Mouse (Mus musculus) forebrain, embryonic 13.5 days (tissue): ENCODE measurements around the gene Dennd4c. TPM values are rescaled to one million over a fixed set of nuclear protein-coding genes. Genes with fewer than 3 reads are reported as not detected.

ENCODE experiments used
- ATAC-seq: fragments of 200-750 bp; cut with Nextera tagmentation; 2 replicates; pipeline ENCODE4 v1.8.0; 2017
- H3K27ac ChIP-seq: fragments of 300-500 bp; sonication (generic); 2 replicates; pipeline ENCODE4 v1.5.1; 2015; ENCODE audit warnings: inconsistent platforms, mild to moderate bottlenecking, moderate library complexity
- H3K27me3 ChIP-seq: fragments of 300-500 bp; sonication (generic); 2 replicates; pipeline ENCODE4 v1.6.1; 2015; ENCODE audit warnings: mild to moderate bottlenecking, inconsistent platforms
- H3K36me3 ChIP-seq: fragments of 300-500 bp; sonication (generic); 2 replicates; pipeline ENCODE4 v1.6.1; 2015; ENCODE audit warnings: mild to moderate bottlenecking, inconsistent platforms; ENCODE audit not compliant: poor library complexity, severe bottlenecking
- H3K4me1 ChIP-seq: fragments of 300-500 bp; sonication (generic); 2 replicates; pipeline ENCODE4 v1.6.1; 2015; ENCODE audit warnings: inconsistent platforms
- H3K4me2 ChIP-seq: fragments of 300-500 bp; sonication (generic); 2 replicates; pipeline ENCODE4 v1.6.1; 2015; ENCODE audit warnings: inconsistent platforms, mild to moderate bottlenecking, moderate library complexity
- H3K4me3 ChIP-seq: fragments of 300-500 bp; sonication (generic); 2 replicates; pipeline ENCODE4 v1.5.1; 2015; ENCODE audit warnings: mild to moderate bottlenecking, inconsistent platforms
- H3K9ac ChIP-seq: fragments of 300-500 bp; sonication (generic); 2 replicates; pipeline ENCODE4 v1.6.1; 2015; ENCODE audit warnings: mild to moderate bottlenecking, inconsistent platforms
- H3K9me3 ChIP-seq: fragments of 300-500 bp; sonication (generic); replicated peaks from 2 replicates; pipeline ENCODE4 v1.6.1; 2016; ENCODE audit warnings: inconsistent platforms
- WGBS: fragments of 180-500 bp; shearing (Covaris S2); methylation state at CpG from one replicate; pipeline ENCODE4 v1.1.7; 2015; 5-methylcytosine and 5-hydroxymethylcytosine counted together
- polyA plus RNA-seq: library from polyadenylated mRNA; unstranded; fragments of >200 nt; fragmentation: Nextera tagmentation; extraction: Ambion mirVana; gene quantifications from 2 replicates; pipeline ENCODE4 v1.2.1, GENCODE M21; 2015

Gene Dennd4c
- polyA plus RNA-seq, 1 experiment from 2014 or later, result 4.1 TPM

- no peak overlapping the region for H3K4me3 ChIP-seq
- 84% methylated on average over 5 of the region's 5 CpGs for WGBS
Observed at GRCm38 (mm10) chr4:86864087-86864486, 115.7 kb downstream of the Dennd4c start.

GRCm38 (mm10) chr4:86871988-86872387, 123.6 kb downstream of the Dennd4c start:
- no peak overlapping the region for H3K4me3 ChIP-seq
- H3K4me2 ChIP-seq, result no peak overlapping the region
- H3K36me3 ChIP-seq, result no peaks in the 10 kb centered on the region
- no peak overlapping the region for H3K9ac ChIP-seq
- H3K27me3 ChIP-seq, result peaks cover 18% of the 10 kb centered on the region
- H3K4me1 ChIP-seq, result peaks cover 3% of the 10 kb centered on the region; the same call in 1 of the 2 replicates
- H3K27ac ChIP-seq, result no peak overlapping the region
- H3K9me3 ChIP-seq, result no peaks in the 10 kb centered on the region
- ATAC-seq, result no peak

More at GRCm38 (mm10) chr4:86864087-86864486, 115.7 kb downstream of the Dennd4c start:
- no peak for ATAC-seq
- Histone ChIP-seq H3K9ac (no peak overlapping the region), H3K4me2 (no peak overlapping the region), H3K27ac (no peak overlapping the region), H3K9me3 (no peaks in the 10 kb centered on the region), H3K4me1 (no peaks in the 10 kb centered on the region), H3K27me3 (no peaks in the 10 kb centered on the region), H3K36me3 (no peaks in the 10 kb centered on the region)

DNA sequence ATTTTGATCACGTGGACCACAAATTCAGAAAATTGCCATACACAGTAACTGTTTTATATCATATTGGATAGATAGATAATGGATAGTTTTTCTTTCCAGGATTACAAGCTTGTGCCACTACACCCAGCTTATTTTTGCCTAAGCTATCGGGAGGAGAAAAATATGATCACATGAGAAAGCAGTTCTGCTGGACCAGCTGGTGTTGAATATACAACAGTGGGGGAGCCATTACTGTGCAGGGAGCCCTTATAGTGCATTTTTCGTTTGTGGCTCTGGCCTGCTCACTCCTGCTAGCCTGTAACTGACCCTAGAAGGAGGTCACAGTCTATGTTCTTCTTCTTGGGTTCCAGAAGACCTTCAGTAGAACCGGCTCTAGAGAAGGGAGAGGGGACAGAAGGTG, 124.7 kb downstream of the Dennd4c start:
- Histone ChIP-seq H3K9ac (no peak overlapping the region), H3K9me3 (no peaks in the 10 kb centered on the region), H3K4me3 (no peak overlapping the region), H3K27me3 (peaks cover 18% of the 10 kb centered on the region), H3K36me3 (no peaks in the 10 kb centered on the region), H3K27ac (no peak overlapping the region), H3K4me1 (peaks cover 3% of the 10 kb centered on the region; the same call in 1 of the 2 replicates), H3K4me2 (no peak overlapping the region)
- no peak for ATAC-seq
- WGBS, result 58% methylated on average over 4 of the region's 4 CpGs

DNA sequence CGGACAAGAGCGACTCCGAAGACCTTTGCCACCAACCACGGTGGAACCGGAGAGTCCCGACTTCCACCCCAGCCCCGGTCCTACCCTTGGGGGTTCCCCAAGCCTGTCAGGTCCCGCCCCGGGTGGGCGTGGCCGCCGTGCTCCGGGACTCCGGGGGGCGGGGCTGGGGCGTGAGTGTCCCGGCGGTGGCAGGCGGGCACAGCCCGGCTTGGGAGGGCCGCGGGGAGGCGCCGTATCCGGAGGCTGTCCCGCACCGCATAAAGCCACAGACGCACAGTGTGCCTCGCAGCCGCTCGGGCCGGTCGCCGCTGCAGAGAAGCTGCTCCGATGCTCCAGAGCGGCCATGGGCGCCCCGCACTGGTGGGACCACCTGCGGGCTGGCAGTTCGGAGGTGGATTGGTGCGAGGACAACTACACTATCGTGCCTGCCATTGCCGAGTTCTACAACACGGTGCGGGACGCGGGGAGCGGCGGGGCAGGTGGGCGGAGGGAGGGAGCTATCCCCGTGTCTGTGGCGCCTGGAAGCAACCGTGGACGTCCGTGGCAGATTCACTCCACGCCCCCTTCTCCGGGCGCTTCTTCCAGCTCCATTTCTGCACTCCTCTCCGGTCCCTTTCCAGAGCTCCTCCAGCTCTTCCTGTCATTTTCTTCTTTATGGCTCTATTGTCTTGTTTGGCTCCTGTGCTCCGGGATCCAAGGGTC, 125.9 kb downstream of the Dennd4c start, which contains the start of gene Acer2:
Acer2 (plus strand) TSS at position 251 of the 702 bp plus-strand sequence.
- Histone ChIP-seq H3K9ac (peak within 1 kb of the TSS; percentile 77), H3K27me3 (peaks cover 18% of the 10 kb centered on the region), H3K9me3 (no peaks in the 10 kb centered on the region), H3K36me3 (no peaks in the 10 kb centered on the region), H3K4me1 (peaks cover 3% of the 10 kb centered on the region; the same call in 1 of the 2 replicates), H3K4me3 (peak within 1 kb of the TSS; percentile 62), H3K4me2 (peak within 1 kb of the TSS; percentile 93), H3K27ac (no peak within 1 kb of the TSS)
- ATAC-seq, result peak; percentile 96
- under 1% methylated on average over 60 of the region's 60 CpGs for WGBS

DNA sequence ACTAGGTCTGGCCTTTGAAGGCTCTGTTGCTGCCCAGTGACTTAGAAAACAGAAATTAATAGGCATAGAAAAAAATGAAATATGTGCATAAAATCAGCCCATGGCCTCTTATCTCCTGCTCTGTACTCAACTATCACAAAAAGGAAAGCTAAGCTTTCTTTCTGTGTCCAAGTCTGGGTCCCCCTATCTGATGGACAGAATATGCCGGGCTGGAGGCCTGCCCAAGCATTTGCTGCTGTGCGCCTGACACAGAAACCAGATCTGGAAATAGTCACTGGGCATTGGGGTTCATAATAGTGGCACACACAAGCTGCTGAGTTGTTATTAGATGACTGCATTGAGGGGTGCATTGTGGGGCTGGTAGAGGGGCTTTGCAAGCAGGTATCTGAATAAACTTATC, 131.1 kb downstream of the Dennd4c start:
- no peak overlapping the region for H3K9ac ChIP-seq
- no peak overlapping the region for H3K27ac ChIP-seq
- WGBS, result 93% methylated on average over 2 of the region's 2 CpGs
- H3K9me3 ChIP-seq, result no peaks in the 10 kb centered on the region
- ATAC-seq, result no peak
- peaks cover 3% of the 10 kb centered on the region; the same call in 1 of the 2 replicates for H3K4me1 ChIP-seq
- no peak overlapping the region for H3K4me2 ChIP-seq
- peaks cover 13% of the 10 kb centered on the region for H3K27me3 ChIP-seq
- no peak overlapping the region for H3K4me3 ChIP-seq
- H3K36me3 ChIP-seq, result no peaks in the 10 kb centered on the region

GRCm38 (mm10) chr4:86881178-86881577, 132.8 kb downstream of the Dennd4c start:
- Histone ChIP-seq H3K4me2 (no peak overlapping the region), H3K4me3 (no peak overlapping the region), H3K27ac (no peak overlapping the region), H3K9ac (no peak overlapping the region), H3K4me1 (no peaks in the 10 kb centered on the region), H3K27me3 (peaks cover 5% of the 10 kb centered on the region), H3K9me3 (no peaks in the 10 kb centered on the region), H3K36me3 (no peaks in the 10 kb centered on the region)
- no peak for ATAC-seq
- WGBS, result 90% methylated on average over 4 of the region's 4 CpGs

DNA sequence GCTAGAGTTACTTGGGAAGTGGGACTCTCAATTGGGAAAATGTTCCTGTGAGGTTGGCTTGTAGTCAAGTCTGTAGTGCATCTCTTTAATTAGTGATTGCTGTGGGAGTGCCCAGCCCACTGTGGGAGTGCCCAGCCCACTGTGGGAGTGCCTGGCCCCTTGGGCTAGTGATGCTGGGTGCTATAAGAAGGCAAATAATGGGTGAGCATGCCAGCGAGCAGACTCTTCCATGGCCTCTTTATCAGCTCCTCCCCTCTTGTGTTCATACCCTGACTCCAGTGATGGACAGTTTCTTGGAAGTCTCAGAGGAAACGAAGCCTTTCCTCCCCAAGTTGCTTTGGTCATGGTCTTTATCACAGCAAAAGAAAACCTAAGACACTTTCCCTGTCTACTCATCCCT, 134.1 kb downstream of the Dennd4c start:
- Histone ChIP-seq H3K27ac (no peak overlapping the region), H3K36me3 (no peaks in the 10 kb centered on the region), H3K9me3 (no peaks in the 10 kb centered on the region), H3K4me1 (no peaks in the 10 kb centered on the region), H3K27me3 (no peaks in the 10 kb centered on the region), H3K9ac (no peak overlapping the region), H3K4me3 (no peak overlapping the region), H3K4me2 (no peak overlapping the region)
- WGBS, result 51% methylated on average over 2 of the region's 2 CpGs
- ATAC-seq, result no peak

DNA sequence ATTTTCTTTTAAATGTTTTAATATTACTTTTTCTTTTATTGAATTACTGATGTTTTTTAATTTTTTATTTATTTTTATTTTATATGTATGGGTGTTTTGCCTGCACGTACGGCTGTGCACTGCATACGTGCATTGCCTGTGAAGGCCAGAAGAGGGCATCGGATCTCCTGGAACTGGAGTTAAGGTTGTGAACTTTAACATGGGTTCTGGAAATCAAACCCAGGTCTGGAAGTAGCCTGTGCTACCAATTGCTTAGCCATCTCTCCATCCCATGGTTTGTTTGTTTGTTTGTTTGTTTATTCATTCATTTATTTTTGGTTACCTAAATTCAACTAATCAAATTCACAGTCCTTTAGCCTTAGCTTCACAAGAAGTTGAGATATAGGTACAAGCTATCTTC, 136.6 kb downstream of the Dennd4c start:
- H3K36me3 ChIP-seq, result no peaks in the 10 kb centered on the region

GRCm38 (mm10) chr4:86885790-86886159, 137.4 kb downstream of the Dennd4c start:
- WGBS, result 63% methylated on average over 12 of the region's 12 CpGs
- Histone ChIP-seq H3K4me3 (0 out of 2 replicates have a peak overlapping the region, but pooled peaks have one; percentile 7), H3K27me3 (no peaks in the 10 kb centered on the region), H3K36me3 (no peaks in the 10 kb centered on the region), H3K9me3 (no peaks in the 10 kb centered on the region), H3K27ac (no peak overlapping the region), H3K4me1 (no peaks in the 10 kb centered on the region), H3K4me2 (peak overlapping the region; percentile 41), H3K9ac (no peak overlapping the region)
- ATAC-seq, result no peak

More for the DNA sequence above, 136.6 kb downstream of the Dennd4c start:
- no peak overlapping the region for H3K27ac ChIP-seq
- H3K9me3 ChIP-seq, result no peaks in the 10 kb centered on the region
- H3K27me3 ChIP-seq, result no peaks in the 10 kb centered on the region
- no peak overlapping the region for H3K4me2 ChIP-seq
- ATAC-seq, result no peak
- WGBS, result 37% methylated on average over 4 of the region's 4 CpGs
- no peaks in the 10 kb centered on the region for H3K4me1 ChIP-seq
- H3K9ac ChIP-seq, result no peak overlapping the region
- no peak overlapping the region for H3K4me3 ChIP-seq

DNA sequence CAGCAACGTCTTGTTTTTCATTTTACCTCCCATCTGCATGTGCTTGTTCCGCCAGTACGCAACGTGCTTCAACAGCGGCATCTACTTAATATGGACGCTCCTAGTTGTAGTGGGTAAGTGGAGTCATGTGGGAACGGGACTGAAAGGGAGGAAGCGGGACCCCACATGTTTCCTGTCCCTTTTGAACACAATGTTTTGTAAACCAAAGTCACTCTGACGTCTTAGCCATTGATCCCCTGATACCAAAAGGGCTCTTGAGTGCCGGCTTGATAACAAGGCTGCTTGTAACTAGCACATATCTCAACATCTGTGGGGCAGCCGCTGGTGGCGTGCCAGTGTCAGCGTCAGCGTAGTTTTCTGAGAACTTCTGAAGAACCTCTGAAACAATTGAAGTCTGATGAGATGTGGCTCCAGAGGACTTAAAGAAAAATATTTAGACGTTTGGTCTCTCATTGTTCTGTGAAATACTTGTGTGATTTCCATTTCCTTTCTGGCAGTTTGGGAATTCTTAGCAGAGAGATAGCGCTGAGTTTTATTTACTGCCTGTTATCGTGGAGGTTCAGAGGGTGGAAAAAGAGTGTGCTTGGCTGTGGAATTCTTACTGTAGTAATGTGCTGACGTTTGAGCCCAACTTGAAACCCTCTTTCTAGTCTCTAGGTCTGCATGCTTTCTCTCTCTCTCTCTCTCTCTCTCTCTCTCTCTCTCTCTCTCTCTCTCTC, 138.0 kb downstream of the Dennd4c start:
- Histone ChIP-seq H3K4me1 (no peaks in the 10 kb centered on the region), H3K36me3 (no peaks in the 10 kb centered on the region), H3K9me3 (no peaks in the 10 kb centered on the region), H3K27ac (no peak overlapping the region), H3K27me3 (no peaks in the 10 kb centered on the region), H3K9ac (no peak overlapping the region), H3K4me3 (peak overlapping the region; percentile 7; the same call in 1 of the 2 replicates), H3K4me2 (peak overlapping the region; percentile 41)
- no peak for ATAC-seq
- 47% methylated on average over 18 of the region's 18 CpGs for WGBS

DNA sequence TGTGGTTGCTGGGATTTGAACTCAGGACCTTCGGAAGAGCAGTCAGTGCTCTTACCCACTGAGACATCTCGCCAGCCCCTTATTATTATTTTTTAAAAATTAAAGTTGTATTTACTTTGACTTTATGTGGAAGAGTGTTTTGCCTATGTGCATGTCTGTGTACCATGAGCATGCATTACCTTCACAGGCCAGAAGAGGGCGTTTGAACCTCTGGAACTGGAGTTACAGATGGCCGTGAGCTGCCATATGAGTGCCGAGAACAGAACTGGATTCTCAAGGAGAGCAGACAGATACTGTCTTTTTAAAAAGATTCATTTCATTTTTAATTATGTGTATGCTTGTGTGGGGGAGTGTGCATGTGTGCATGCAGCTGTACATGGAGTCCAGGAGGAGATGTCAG, 139.5 kb downstream of the Dennd4c start:
- no peaks in the 10 kb centered on the region for H3K27me3 ChIP-seq
- no peak overlapping the region for H3K9ac ChIP-seq
- no peak overlapping the region for H3K27ac ChIP-seq
- no peaks in the 10 kb centered on the region for H3K9me3 ChIP-seq
- no peak overlapping the region for H3K4me3 ChIP-seq
- 68% methylated on average over 5 of the region's 5 CpGs for WGBS
- no peaks in the 10 kb centered on the region for H3K36me3 ChIP-seq
- no peak overlapping the region for H3K4me2 ChIP-seq
- no peak for ATAC-seq
- H3K4me1 ChIP-seq, result no peaks in the 10 kb centered on the region

DNA sequence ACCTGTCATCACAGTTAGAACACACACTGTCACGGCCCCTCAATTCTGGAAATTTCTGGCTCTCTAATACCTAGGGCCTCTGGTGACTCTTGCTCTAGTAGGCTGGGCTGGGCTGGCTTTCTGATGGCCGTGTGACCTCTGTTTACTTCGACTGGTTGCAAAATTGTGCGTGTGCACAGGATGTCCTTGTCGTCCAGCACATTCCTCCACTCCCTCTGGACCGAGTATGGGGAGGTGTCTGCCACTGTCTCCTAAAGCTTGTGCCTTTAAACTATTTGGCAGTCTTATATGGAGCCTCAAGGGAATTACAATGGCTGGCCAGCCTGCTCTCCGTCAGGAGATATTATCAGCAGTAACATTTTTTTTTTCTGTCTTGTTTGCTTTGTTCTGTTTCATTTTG, 149.1 kb downstream of the Dennd4c start:
- Histone ChIP-seq H3K36me3 (no peaks in the 10 kb centered on the region), H3K4me3 (no peak overlapping the region), H3K27me3 (no peaks in the 10 kb centered on the region), H3K4me1 (no peaks in the 10 kb centered on the region), H3K9ac (no peak overlapping the region), H3K27ac (no peak overlapping the region), H3K9me3 (no peaks in the 10 kb centered on the region), H3K4me2 (no peak overlapping the region)
- 88% methylated on average over 7 of the region's 7 CpGs for WGBS
- no peak for ATAC-seq
